ENCODE assay signal across 18 mouse cellular contexts in genomic region chr5:10592392-10592791, GRCm38 (mm10).
DNase-seq lines count a peak whose midpoint lies in the region; ATAC-seq and TF ChIP-seq lines count a peak whose summit lies in the region.
"Had no signal": no experiment of that assay in that cellular context is flagged by ENCODE, and none has a peak within 500 bp of the region (broad histone marks: within the 10 kb centered on the region; RNA-seq: fewer than 3 reads in every experiment).

No protein-coding gene starts in this region.

- 0 out of 2 replicates have a peak, but pooled peaks have one; percentile 43 for ATAC-seq in midbrain, embryonic 13.5 days
- ATAC-seq in midbrain, embryonic 15.5 days (replicated peaks) = no peak
- ATAC-seq in hindbrain, embryonic 12.5 days (ENCODE audit: low FRiP score) = peak; percentile 64; the same call in 1 of the 2 replicates
- ATAC-seq in midbrain, postnatal 0 days (ENCODE audit: low FRiP score) = no peak

- intact Hi-C loops in heart, postnatal 36 days (cut with DNase I) = no loop called here

- no peak overlapping the region for H3K9ac ChIP-seq in midbrain, embryonic 13.5 days (replicated peaks)
- no peak overlapping the region for H3K9ac ChIP-seq in midbrain, embryonic 15.5 days
- no peak overlapping the region for H3K9ac ChIP-seq in hindbrain, embryonic 12.5 days
- H3K9ac ChIP-seq in midbrain, postnatal 0 days (replicated peaks; ENCODE audit: low read length, poor library complexity, severe bottlenecking) = no peak overlapping the region
- H3K9ac ChIP-seq: liver, embryonic 14.5 days had no signal

- no peaks in the 10 kb centered on the region for H3K27me3 ChIP-seq in midbrain, embryonic 13.5 days
- H3K27me3 ChIP-seq in midbrain, embryonic 15.5 days (replicated peaks) = no peaks in the 10 kb centered on the region
- no peaks in the 10 kb centered on the region for H3K27me3 ChIP-seq in hindbrain, embryonic 12.5 days
- H3K27me3 ChIP-seq in midbrain, postnatal 0 days (ENCODE audit: insufficient read depth, low read length) = no peaks in the 10 kb centered on the region

- peak; percentile 5 for DNase-seq in embryo, embryonic 10 days (ENCODE audit: low spot score)
- no peak for DNase-seq in embryo, embryonic 9.5 days (ENCODE audit: extremely low spot score)
- peak; percentile 15 for DNase-seq in midbrain, postnatal 0 days (ENCODE audit: low spot score)
- DNase-seq in heart, postnatal 36 days = no peak
- DNase-seq in layer of hippocampus, adult 9-10 months (ENCODE audit: low spot score) = no peak
- DNase-seq: adrenal gland, postnatal 10 days; cerebellum, adult 18-20 months; cerebellum, postnatal 36 days; gastrocnemius, postnatal 14 days; heart, adult 2 months; kidney, adult 9 months; layer of hippocampus, postnatal 36 days; spleen, adult 18-20 months; thymus, adult 18-20 months had no signal

- no peak overlapping the region for H3K4me2 ChIP-seq in midbrain, embryonic 13.5 days (replicated peaks)
- H3K4me2 ChIP-seq in midbrain, embryonic 15.5 days = no peak overlapping the region
- H3K4me2 ChIP-seq in hindbrain, embryonic 12.5 days (replicated peaks) = no peak overlapping the region
- H3K4me2 ChIP-seq in midbrain, postnatal 0 days (ENCODE audit: low read depth, low read length, poor library complexity, severe bottlenecking) = no peak overlapping the region

- H3K27ac ChIP-seq in midbrain, embryonic 13.5 days = no peak overlapping the region
- H3K27ac ChIP-seq in midbrain, embryonic 15.5 days = no peak overlapping the region
- no peak overlapping the region for H3K27ac ChIP-seq in hindbrain, embryonic 12.5 days
- H3K27ac ChIP-seq in midbrain, postnatal 0 days (ENCODE audit: low read depth, low read length) = no peak overlapping the region
- H3K27ac ChIP-seq: heart, adult 2 months; liver, embryonic 14.5 days had no signal

- WGBS in midbrain, embryonic 13.5 days = 8% methylated on average over 1 of the region's 1 CpGs
- WGBS in midbrain, embryonic 15.5 days = 17% methylated on average over 1 of the region's 1 CpGs
- 43% methylated on average over 1 of the region's 1 CpGs for WGBS in hindbrain, embryonic 12.5 days
- 19% methylated on average over 1 of the region's 1 CpGs for WGBS in midbrain, postnatal 0 days

- no peaks in the 10 kb centered on the region for H3K36me3 ChIP-seq in midbrain, embryonic 13.5 days
- no peaks in the 10 kb centered on the region for H3K36me3 ChIP-seq in midbrain, embryonic 15.5 days (replicated peaks)
- H3K36me3 ChIP-seq in hindbrain, embryonic 12.5 days = no peaks in the 10 kb centered on the region
- H3K36me3 ChIP-seq in midbrain, postnatal 0 days (ENCODE audit: insufficient read depth, low read length) = no peaks in the 10 kb centered on the region

- TF ChIP-seq CTCF in midbrain, postnatal 0 days (IDR thresholded peaks at IDR 0.05) = no peak

- no peaks in the 10 kb centered on the region for H3K4me1 ChIP-seq in midbrain, embryonic 13.5 days (replicated peaks)
- no peaks in the 10 kb centered on the region for H3K4me1 ChIP-seq in midbrain, embryonic 15.5 days
- H3K4me1 ChIP-seq in hindbrain, embryonic 12.5 days = no peaks in the 10 kb centered on the region
- H3K4me1 ChIP-seq in midbrain, postnatal 0 days (ENCODE audit: insufficient read depth, low read length) = no peaks in the 10 kb centered on the region

- H3K4me3 ChIP-seq in midbrain, embryonic 13.5 days (replicated peaks) = no peak overlapping the region
- no peak overlapping the region for H3K4me3 ChIP-seq in midbrain, embryonic 15.5 days
- H3K4me3 ChIP-seq in hindbrain, embryonic 12.5 days = no peak overlapping the region
- H3K4me3 ChIP-seq in midbrain, postnatal 0 days (ENCODE audit: low read depth, low read length) = no peak overlapping the region
- H3K4me3 ChIP-seq: heart, adult 2 months had no signal

- no peaks in the 10 kb centered on the region for H3K9me3 ChIP-seq in midbrain, embryonic 13.5 days
- no peaks in the 10 kb centered on the region for H3K9me3 ChIP-seq in midbrain, embryonic 15.5 days
- H3K9me3 ChIP-seq in hindbrain, embryonic 12.5 days (replicated peaks) = no peaks in the 10 kb centered on the region
- H3K9me3 ChIP-seq in midbrain, postnatal 0 days (ENCODE audit: low read length) = no peaks in the 10 kb centered on the region

Comparison
In these comparisons a context has a peak if more than half of its experiments do, and no peak if none do; other contexts are left out.
1. DNase-seq: peak in embryo, embryonic 10 days (single experiment) and midbrain, postnatal 0 days (single experiment); none in embryo, embryonic 9.5 days (single experiment), heart, postnatal 36 days (0 of 2) and layer of hippocampus, adult 9-10 months (single experiment).
2. ATAC-seq: peak in midbrain, embryonic 13.5 days (single experiment) and hindbrain, embryonic 12.5 days (single experiment); none in midbrain, embryonic 15.5 days (single experiment) and midbrain, postnatal 0 days (single experiment).